Mouse (Mus musculus) splenic B cell, adult 2 months (primary cell): ENCODE measurements around the gene Ttc7b.
A peak's percentile ranks its signal among the peaks of the same experiment; 100 is the strongest.

Experiments
- DNase-seq: peaks from one replicate; pipeline ENCODE4 v3.0.0-alpha.2; 2011; ENCODE audit warnings: low read depth, low spot score
- H3K27me3 ChIP-seq: 2 replicates; pipeline ENCODE4 v1.6.1; 2012; ENCODE audit warnings: mild to moderate bottlenecking, low read length, moderate library complexity, mixed read lengths; ENCODE audit not compliant: control insufficient read depth, poor library complexity, insufficient read depth, severe bottlenecking
- H3K36me3 ChIP-seq: 2 replicates; pipeline ENCODE4 v1.6.1; 2012; ENCODE audit warnings: mild to moderate bottlenecking, low read length, moderate library complexity, mixed read lengths; ENCODE audit not compliant: control insufficient read depth, poor library complexity, insufficient read depth, severe bottlenecking

Gene Ttc7b

DNA sequence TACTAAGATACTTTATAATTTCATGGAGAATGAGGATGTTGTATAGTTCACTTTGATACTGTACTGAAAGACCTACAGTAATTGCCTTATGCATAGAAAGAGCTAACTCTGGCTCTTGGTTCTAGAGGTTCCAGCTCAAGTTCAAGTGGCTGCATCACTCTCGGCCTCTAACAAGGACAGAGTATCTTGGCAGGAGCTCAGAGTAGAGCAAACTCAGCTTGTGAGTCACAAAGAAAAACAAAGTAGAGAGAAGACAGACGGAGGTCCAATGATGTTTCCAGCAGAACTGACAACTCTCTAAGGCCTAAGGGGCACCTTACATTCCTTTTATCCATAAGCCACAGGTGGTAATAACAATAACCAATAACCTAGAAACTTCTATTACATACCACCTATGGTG is 150.8 kb downstream of the Ttc7b start:
- no peak for DNase-seq
- H3K27me3 ChIP-seq, result no peaks in the 10 kb centered on the region
- no peaks in the 10 kb centered on the region; the same call in 1 of the 2 replicates for H3K36me3 ChIP-seq

- Histone ChIP-seq H3K27me3 (no peaks in the 10 kb centered on the region), H3K36me3 (no peaks in the 10 kb centered on the region; the same call in 1 of the 2 replicates)
- no peak for DNase-seq
Observed at GRCm38 (mm10) chr12:100369220-100369619, 151.4 kb downstream of the Ttc7b start.

DNA sequence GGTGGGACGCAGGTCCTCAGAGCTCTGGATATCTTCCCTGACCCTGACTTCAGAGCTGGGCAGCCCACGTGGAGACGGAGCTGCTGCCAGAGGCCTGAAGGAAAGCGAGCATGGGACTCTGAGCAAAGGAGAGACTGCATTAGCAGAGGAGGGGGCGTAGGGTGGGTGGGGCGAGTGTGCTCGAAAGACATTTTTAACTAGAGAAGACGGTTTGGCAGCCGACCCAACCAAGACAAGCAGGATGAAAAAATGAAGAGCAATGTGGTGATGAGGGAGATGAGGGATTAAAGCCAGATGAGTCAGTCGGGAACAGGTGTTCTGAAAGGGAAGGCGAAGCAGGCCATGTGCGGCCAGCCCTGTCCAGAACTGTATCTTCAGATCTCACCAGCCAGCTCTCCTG is 159.3 kb downstream of the Ttc7b start:
- Histone ChIP-seq H3K36me3 (no peaks in the 10 kb centered on the region), H3K27me3 (no peaks in the 10 kb centered on the region)
- no peak for DNase-seq

DNA sequence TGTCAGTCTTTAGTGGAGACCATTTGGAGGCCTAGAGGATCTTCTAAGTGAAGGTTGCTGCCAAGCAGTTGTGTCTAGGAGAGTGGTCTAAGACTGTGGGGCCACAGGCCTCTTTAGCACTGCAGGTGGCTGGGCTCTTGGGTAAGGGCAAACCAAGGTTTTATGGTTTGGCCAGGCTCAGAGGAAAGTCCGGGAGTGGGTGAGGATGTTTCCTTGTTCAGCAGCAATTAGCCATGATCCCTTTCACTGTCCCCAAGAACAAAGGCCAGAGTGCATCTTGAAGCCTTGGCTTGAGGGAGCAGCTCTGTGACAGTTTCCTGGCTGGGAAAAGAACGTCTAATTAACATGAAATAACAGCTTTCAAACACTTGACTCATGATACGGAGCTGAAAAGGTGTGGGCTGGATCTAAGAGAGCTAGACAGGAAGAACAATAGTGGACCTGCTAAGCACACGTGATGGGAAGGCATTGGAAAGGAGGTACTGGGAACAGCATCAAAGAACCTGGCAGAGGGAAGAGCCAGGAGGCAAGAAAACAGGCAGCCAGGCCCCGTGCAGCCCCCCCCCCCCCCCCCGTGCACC is 162.5 kb downstream of the Ttc7b start:
- Histone ChIP-seq H3K27me3 (no peaks in the 10 kb centered on the region), H3K36me3 (no peaks in the 10 kb centered on the region)
- no peak for DNase-seq

DNA sequence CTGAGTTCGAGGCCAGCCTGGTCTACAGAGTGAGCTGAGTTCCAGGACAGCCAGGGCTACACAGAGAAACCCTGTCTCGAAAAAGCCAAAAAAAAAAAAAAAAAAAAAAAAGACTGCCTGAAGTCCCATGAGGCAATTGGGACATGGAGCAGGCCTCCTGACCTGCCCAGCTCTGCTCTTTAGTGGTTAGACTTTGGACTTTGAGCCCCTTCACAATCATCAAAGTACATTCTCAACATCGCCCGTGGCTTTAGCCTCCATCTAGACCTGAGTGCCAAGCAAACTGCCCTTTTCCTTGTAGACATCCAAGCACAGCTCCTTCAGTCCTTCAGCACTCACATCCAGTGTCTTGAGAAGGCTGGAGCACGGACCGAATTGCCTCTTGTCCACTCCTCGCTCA is 164.2 kb downstream of the Ttc7b start:
- no peaks in the 10 kb centered on the region for H3K27me3 ChIP-seq
- H3K36me3 ChIP-seq, result no peaks in the 10 kb centered on the region
- DNase-seq, result no peak

DNA sequence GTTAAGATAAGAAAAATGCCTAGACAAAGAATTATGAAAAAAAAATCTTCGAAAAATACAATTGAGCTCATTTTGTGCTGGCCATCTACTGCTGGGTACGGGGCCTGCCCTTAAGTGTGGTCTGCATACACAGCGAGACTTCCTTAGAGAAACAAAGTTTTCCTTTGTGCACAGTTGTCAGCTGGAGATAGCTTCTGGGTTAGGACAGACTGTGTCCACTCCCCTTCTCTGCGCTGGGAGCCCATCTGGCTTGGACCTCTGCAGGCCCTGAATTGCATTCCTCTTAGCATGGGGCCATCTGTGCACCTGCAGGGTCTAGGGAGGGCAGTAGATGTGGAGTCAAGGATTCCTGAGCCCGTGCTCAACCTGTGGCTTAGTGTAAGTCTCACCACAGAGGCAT is 165.1 kb downstream of the Ttc7b start:
- Histone ChIP-seq H3K36me3 (no peaks in the 10 kb centered on the region), H3K27me3 (no peaks in the 10 kb centered on the region)
- DNase-seq, result no peak

- no peaks in the 10 kb centered on the region for H3K27me3 ChIP-seq
- no peak for DNase-seq
- no peaks in the 10 kb centered on the region for H3K36me3 ChIP-seq
Observed at GRCm38 (mm10) chr12:100353954-100354353, 166.7 kb downstream of the Ttc7b start.

DNA sequence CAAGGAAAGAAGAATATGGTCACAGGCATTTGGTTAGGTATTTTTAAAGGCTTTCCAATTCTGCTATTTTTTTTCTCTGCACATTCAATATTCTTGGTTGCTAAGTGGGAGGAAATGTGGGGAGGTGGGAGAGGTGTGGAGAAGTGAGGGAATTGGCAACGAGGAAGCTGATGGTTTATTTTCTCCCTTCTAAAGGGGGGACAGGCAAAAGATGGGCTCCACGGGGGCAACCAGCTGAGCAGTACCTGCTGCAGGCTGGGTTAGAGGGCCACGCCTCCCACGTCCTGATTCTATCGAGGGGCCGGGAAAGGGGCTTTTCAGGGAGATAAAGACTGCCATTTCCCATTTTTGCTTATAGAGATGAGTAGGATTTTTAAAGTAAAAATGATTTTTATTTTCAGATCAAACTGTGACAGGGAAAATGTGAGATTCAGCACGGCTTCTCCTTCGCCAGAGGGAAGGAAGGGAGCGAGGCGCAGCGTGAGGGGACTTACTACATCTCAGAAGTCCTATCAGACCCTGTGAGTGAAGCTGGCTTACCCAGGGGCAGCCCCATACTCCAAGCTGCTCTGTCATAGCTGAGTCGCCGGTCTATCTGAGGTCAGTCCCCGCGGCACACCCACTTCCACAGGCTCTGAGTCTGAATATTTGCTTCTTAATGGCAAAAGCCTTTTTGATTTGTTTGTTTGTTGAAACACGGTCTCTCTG is 167.4 kb downstream of the Ttc7b start:
- Histone ChIP-seq H3K36me3 (no peaks in the 10 kb centered on the region), H3K27me3 (no peaks in the 10 kb centered on the region)
- no peak for DNase-seq

GRCm38 (mm10) chr12:100352094-100352493 is 168.5 kb downstream of the Ttc7b start:
- Histone ChIP-seq H3K27me3 (no peaks in the 10 kb centered on the region), H3K36me3 (no peaks in the 10 kb centered on the region)
- DNase-seq, result peak; percentile 55

GRCm38 (mm10) chr12:100343554-100343953 is 177.1 kb downstream of the Ttc7b start:
- H3K27me3 ChIP-seq, result no peaks in the 10 kb centered on the region
- H3K36me3 ChIP-seq, result no peaks in the 10 kb centered on the region
- no peak for DNase-seq

- Histone ChIP-seq H3K27me3 (no peaks in the 10 kb centered on the region), H3K36me3 (no peaks in the 10 kb centered on the region)
- no peak for DNase-seq
Observed at GRCm38 (mm10) chr12:100341614-100342013, 179.0 kb downstream of the Ttc7b start.

DNA sequence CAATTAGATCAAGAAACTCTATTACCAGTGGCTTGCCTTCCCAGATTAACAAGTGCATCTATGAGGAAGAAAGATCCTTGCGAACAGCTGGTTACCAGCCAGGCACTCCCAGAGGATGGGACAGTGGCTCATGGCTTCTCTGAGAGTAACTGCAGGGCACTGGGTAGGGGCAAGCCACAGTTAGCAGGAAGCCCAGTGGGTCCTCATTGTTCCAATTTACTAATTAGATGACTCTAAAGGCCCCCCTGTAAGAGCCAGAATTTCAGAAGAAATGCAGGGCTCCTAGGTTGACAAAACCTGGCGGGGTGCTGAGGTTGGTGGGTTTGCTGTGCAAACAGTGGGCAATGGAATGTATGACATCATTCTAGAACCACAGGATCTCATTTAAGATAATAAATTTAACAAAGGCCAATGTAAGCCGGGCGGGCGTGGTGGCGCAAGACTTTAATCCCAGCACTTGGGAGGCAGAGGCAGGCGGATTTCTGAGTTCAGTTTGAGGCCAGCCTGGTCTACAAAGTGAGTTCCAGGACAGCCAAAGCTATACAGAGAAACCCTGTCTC is 179.6 kb downstream of the Ttc7b start:
- H3K27me3 ChIP-seq, result no peaks in the 10 kb centered on the region
- DNase-seq, result no peak
- H3K36me3 ChIP-seq, result no peaks in the 10 kb centered on the region

DNA sequence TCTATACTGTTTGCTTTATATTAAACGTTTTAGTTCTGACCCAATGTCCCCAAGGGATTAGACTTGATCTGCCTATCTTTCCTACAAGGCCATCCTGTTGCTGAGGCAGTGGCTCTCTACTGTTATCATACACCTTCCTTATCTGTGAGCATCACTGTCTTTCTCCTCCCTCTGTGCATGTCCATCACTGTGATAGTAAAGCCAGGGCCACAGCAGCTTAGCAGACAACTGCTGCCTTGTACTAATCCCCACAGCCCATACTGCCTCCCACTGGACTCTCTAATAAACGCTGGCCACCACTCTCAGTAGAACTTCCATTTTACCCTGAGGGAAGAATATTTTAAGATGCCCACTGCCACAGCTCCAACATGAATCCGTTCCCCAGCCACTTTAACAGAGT is 182.6 kb downstream of the Ttc7b start:
- H3K36me3 ChIP-seq, result no peaks in the 10 kb centered on the region
- peak; percentile 45 for DNase-seq
- H3K27me3 ChIP-seq, result no peaks in the 10 kb centered on the region

DNA sequence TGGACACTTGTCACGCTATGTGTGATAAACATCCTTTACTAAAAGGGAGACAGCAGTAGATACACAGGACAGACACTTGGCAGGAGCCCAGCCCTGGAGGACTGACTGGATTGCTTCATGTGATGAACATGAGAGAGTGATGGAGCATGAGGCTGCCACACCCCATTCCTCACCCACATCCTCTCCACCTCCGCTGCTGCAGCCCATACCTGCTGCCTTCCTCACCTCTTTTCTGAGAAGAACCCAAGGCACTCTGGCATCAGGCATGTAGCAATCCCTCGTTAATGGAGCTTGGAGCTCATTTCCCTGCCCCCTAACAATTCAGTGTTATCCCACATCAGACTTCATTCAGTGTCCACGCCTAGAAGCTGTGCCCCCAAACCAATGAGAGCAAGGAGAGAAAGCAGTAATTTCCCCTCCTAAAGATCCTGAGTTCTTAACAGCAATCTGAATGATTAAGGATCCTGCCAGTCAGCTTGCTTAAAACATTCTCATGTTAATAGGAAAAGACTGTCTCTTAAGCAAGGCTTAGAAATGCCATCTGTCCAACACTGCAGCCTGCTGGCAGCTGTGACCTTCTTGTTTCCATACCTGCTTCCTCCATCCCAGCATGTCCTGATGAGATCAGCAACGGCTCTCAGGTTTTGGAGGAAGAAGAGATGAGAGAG is 183.1 kb downstream of the Ttc7b start:
- Histone ChIP-seq H3K27me3 (no peaks in the 10 kb centered on the region), H3K36me3 (no peaks in the 10 kb centered on the region)
- peak; percentile 44 for DNase-seq

DNA sequence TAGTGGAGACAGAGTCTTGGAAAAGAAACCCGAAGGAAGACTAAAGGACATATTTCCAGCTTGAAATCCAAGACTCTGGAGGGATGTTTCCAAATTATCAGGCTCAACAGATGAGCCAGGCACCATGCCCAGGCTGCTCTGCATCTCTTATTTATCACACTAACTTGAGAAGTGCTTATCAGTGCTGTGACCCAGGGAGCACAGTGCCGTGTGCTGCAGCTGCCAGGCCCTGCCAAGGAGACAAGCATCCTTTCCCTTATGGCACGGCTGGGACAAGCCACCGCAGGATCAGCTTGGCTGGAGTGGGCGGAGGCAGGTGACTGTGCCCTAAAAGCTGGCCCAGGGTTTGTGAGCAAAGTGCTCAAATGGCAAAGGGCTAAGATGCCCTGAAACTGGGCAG is 184.4 kb downstream of the Ttc7b start:
- H3K27me3 ChIP-seq, result no peaks in the 10 kb centered on the region
- no peak for DNase-seq

More for the DNA sequence above, 184.4 kb downstream of the Ttc7b start:
- no peaks in the 10 kb centered on the region for H3K36me3 ChIP-seq
